Mouse (Mus musculus) c-Kit-positive CD71-negative TER-119-negative erythroid progenitor cells, embryonic 14.5 days (primary cell): ENCODE results near the gene Acpp.
"Not testable (repeated sequence)": the region's sequence is repeated elsewhere in the genome, so short reads cannot be mapped to it uniquely, and the experiment has no call there.

Experiments used
- DNase-seq: peaks from one replicate; pipeline ENCODE4 v3.0.0-alpha.2; 2013; ENCODE audit warnings: low read depth

Acpp gene

GRCm38 (mm10) chr9:104337183-104337931 lies at the start of gene Acpp:
Gene Acpp, minus strand, starts transcription at chr9:104337748.
- DNase-seq: peak; percentile 71

GRCm38 (mm10) chr9:104382571-104383170 lies 45.1 kb upstream of the Acpp start:
- DNase-seq: no peak

GRCm38 (mm10) chr9:104379532-104380162 lies 42.1 kb upstream of the Acpp start:
- DNase-seq: peak; percentile 46

- no peak for DNase-seq
Observed at GRCm38 (mm10) chr9:104375573-104375972, 38.0 kb upstream of the Acpp start.

- DNase-seq: peak; percentile 43
Observed at GRCm38 (mm10) chr9:104373253-104373652, 35.7 kb upstream of the Acpp start.

DNA sequence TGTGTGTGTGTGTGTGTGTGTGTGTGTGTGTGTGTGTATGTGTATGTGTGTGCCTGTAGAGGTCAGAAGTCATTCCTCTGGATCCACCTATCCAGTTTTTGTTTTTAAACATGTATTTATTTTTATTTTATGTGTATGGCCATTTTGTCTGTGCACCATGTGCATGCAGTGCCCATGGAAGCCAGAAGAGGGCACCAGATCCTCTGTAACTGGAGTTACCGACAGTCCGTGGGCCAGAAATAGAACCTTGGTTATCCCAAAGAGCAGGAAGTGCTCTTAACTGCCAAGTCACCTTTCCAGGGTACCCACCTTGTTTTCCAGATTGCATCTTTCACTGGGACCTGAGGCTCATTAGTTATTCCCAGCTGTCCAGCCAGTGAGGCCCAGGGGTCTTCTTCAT lies 29.4 kb upstream of the Acpp start:
- DNase-seq: no peak

- DNase-seq: not testable (repeated sequence)
Observed at GRCm38 (mm10) chr9:104361951-104362350, 24.4 kb upstream of the Acpp start.

- no peak for DNase-seq
Observed at GRCm38 (mm10) chr9:104361073-104361891, 23.7 kb upstream of the Acpp start.

DNA sequence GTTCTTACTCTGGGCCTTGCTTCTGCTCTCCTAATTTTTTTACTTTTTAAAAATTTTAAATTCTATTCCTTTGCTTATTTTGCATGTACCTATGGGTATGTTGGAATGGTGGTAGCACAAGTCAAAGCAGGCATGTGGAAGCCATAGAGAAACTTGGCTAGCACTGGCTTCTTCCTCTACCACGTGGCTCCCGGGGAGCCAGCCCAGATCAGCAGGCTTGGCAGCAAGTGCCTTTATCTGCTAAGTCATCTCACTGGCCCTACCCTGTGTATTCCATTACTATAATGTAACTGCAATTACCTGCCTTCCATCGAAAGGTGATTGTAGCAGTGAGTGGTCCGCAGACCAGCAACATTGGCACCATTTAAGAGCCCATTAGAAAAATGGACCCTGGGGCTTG lies 22.8 kb upstream of the Acpp start:
- DNase-seq: no peak

- no peak for DNase-seq
Observed at GRCm38 (mm10) chr9:104355521-104356270, 18.1 kb upstream of the Acpp start.

- no peak for DNase-seq
Observed at GRCm38 (mm10) chr9:104344136-104344535, 6.6 kb upstream of the Acpp start.

- no peak for DNase-seq
Observed at GRCm38 (mm10) chr9:104339483-104339882, 1.9 kb upstream of the Acpp start.

DNA sequence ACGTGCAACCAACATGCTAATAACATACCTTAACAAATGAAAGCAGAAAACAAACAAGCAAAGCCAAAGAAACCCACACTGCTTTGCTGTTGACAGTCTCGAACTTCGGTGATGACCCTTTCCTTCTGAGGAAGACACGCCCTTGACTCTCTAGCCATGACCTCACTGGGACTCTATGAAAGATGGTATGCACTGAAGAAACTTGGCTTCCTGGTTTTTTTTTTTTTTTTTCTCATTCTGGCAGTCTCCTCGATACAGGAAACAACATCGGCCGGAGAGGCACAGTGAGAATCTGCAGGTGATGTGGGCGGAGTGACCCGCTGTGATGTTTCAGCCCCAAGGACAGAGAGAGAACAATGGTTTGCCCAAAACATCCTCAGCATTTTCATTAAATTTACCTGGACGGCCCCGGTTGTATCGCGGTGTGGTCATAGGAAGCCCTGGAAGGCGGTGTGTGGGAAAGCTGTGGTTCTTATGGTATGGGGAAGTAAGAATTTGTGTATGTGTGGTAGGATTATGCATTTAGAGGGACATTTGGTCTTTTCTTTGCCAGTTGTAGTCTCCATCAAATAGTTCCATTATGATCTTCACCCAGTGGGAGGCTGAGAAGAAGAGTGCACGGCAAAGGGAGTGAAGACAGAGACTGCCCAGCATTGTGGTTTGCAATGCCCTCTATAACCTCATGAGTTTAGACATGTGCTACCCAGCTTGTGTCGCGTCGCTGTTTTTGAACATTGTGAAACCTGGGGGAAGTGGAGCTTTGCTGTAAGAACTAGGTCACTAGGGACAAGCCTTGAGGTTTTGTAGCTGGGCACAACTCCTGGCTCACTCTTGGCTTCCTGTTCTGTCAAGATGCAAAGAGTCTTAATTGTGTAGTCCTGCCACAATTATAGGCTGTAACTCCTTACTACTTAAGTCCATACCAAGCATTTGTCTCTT lies 1.2 kb upstream of the Acpp start:
- peak; percentile 35 for DNase-seq

- no peak for DNase-seq
Observed at GRCm38 (mm10) chr9:104331301-104331700, 6.2 kb downstream of the Acpp start.

GRCm38 (mm10) chr9:104328655-104329054 lies 8.9 kb downstream of the Acpp start:
- DNase-seq: no peak

- DNase-seq: no peak
Observed at GRCm38 (mm10) chr9:104321519-104321918, 16.0 kb downstream of the Acpp start.

DNA sequence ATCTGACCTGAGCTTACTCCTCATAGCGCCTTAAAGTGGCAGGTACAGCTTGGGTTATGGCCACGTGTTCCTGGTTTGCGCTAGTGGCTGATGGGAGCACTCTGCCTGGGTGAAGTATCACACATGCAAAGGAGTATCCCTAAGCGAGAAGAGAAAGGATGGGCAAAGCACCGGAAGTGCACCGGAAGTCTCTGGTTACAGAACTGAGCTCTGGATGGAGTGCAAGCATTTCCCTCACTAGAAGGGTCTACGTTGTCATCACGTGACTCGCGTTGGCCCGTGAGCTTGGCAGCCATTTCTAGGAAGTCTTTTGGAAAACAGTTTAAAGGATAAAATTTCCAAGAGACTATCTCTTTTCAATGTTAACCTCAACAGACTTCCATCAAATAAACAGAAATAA lies 21.2 kb downstream of the Acpp start:
- DNase-seq: no peak

DNA sequence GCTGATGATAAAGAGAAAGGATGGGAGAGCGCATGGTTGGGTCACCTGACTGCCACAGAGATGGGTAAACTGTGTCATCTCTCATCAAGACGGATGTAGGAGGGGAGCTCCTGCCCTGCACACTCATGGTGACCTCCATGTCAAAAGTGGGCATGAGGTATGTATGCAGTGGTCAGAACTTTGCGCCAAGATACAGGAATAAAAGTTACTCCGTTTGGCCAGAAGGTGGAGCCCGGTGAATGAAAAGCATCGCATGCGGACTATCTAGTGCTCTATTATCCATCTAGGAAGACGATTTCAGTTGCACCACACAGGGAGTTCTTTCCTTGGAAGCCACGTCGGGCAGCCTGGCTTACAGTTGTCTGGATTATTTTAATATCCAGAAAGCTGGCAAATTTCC lies 22.0 kb downstream of the Acpp start:
- no peak for DNase-seq

- DNase-seq: peak; percentile 62
Observed at GRCm38 (mm10) chr9:104306734-104307133, 30.8 kb downstream of the Acpp start.

DNA sequence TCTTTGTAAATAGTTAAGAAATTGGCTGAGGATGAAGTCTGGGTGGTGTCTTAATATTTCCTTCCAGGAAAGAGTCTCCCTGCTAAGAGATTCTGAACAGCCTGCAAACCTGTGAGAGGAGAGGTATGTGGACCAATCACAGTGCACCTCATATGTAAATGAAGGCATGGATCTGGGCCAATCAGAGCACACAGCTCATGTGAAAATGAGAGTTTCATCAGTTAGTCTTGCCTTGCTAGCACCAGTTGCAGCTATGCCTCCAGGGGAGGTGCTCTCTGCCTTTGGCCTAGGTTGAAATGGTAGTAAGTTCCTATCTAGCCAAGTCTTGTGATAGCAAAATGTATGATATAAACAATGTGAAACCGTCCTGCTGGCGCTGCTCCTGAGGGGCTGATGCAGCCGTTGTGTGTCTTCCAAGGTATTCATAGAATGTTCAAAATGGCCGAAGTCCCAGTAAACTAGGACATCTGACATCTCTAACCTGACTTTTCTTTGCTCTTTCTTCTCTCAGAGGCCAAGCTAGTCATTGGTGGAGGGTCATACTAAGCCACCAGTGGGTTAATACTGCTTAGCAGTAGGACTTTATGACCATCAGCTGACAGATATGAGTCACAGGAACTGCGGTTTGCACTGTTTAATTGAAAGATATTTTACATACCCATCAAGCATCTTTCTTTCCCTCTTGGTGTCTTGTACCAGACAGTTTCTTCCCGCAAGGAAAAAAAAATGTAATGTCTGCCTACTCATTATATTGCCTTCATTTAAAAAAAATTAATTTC lies 32.0 kb downstream of the Acpp start:
- no peak for DNase-seq
